Mouse (Mus musculus): ENCODE results near the gene 9130019O22Rik.
"Not testable (repeated sequence)": the region's sequence is repeated elsewhere in the genome, so short reads cannot be mapped to it uniquely, and the experiment has no call there.

9130019O22Rik gene

DNA sequence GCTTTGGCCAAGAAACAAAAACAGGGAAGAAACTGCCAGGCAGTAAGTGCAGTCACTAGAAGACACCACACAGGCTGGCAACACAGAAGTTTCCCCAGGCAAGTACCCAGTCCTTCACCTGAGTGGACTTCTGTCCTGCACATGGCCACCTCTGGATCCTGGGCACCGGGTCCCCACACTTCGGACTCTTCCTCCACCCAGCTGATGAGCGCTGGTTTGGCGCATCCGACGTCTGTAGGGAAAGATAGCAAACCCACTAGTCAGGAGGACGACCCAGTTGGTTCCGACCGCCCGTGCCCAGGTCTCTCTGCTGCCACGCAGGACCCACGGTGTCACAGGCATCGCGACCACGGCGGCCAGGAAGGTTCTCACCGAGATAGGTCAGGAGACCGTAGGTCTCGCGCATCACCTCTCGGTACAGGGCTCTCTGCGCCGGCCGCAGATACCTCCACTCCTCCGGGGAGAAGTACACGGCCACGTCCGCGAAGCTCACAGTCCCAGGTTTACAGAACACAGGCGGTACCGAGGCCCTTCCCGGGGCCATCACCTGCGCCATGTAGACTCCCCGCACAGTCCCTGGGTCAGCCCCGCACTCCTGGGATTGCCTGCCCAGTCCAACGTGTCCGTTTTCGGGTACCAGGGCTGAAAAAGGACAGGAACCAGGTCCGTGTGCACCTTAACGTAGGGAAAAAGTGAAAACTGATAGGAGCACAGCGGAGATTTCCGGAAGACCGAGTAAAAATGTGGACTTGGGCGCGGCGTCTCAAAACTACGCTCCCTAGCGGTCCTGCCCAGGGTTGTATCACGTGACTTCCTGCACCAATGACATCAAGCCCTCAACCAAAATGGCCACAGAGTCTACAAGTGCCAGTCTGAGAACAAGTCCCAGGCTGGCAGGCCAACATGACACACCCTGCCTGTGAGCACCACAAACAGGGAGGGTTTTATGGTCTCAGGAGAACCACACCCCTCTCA lies 11.4 kb downstream of the 9130019O22Rik start, which contains the start of gene Zfp747:
Gene Zfp747, minus strand, starts transcription at position 780 of the 975 bp plus-strand sequence.
- DNase-seq (ENCODE audit: low spot score): peak; percentile 92

DNA sequence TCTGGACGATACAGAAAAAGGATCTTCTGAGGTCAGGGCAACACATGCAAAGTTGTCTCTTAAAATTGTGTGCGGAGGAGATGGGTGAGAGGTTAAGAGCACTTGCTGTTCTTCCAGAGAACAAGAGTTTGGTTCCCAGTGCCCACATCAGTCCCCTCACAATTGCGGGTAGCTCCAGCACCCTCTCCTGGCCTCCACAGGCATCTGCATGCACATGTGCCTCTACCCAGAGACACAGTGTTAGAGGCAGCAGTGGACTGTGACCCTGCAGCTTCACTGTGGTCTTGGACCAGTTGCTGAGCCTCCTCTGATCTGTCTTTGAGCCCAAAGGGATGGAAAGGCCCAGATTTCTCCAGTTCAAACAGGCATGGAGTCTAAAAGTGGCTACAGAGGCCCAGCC lies 15.1 kb downstream of the 9130019O22Rik start:
- not testable (repeated sequence) for DNase-seq (ENCODE audit: low spot score)

DNA sequence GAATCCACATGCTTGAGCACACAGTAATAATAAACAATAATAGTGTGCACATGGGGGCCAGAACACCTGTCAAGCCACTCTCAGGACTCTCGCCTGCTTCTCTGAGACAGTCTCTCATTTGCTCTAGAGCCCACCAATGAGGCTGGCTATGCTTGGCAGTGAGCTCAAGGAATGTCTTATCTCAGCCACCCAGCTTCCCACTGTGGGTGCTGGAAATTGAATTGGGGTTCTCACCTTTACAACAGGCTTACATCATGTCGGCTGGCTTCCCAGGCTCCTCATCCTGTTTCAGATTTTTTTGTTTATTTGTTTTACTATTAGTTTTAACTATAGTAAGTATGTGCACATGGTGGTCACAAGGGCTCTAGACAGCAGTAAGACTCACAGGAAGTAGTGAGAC lies 15.8 kb downstream of the 9130019O22Rik start:
- no peak for DNase-seq (ENCODE audit: low spot score)

DNA sequence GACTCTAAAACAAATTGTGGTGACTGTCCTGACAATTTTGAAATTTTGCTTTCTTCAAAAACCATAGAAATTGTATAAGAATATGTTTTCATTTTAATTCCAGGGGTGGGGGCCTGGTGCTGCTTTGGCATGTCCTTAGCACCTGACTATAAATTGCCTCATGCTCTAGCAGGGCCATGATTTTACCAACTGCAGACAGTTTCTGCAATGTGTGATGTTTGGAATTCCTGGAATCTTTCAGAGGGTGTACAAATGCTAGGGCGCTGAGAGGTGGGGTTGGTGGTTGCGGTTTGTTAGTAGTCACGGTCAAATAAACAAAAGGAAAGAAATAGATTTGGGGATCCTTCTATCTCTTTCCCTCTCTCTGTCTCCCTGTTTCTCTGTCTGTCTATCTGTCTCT lies 20.7 kb downstream of the 9130019O22Rik start:
- DNase-seq (ENCODE audit: low spot score): no peak

DNA sequence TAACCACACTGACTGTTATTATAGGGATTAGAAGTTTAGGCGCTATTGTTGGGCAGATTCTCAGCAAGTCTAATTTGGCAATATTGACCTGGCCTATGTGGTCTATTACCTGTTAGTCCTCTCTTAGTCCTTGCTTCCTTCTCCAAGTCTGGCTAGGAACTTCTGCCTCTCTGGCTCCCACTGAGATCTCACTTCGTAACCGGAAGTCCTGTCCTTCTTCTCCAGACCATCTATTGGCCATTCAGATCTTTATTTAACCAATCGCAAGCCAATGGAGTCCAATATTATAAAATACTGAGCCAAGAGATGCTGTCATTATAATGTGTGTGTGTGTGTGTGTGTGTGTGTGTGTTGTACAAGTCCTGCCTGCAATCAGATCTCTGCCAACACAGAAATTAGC lies 22.8 kb downstream of the 9130019O22Rik start:
- DNase-seq (ENCODE audit: low spot score): no peak

DNA sequence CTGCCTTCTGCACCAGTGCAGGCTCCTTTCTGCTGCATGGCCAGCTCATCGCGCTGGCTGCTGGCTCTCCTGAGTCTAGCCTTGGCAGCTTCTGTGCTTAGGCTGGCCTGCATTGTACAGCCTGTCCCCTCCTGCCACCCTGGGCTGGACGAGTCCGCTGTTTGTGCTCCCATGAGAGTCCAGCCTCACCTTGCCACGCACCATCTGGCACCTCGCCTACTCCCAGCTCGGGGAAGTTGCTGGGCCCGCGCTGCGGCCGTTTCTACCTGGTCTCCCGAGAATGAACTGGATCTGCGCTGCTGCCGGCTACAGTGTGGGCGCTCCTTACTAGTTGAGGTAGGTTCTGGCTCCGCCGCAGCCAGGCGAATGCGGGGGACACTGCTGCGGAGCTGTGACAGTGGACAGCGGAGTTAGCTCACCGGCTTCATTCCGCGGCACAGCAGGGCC lies 23.5 kb downstream of the 9130019O22Rik start:
- DNase-seq (ENCODE audit: low spot score): no peak

DNA sequence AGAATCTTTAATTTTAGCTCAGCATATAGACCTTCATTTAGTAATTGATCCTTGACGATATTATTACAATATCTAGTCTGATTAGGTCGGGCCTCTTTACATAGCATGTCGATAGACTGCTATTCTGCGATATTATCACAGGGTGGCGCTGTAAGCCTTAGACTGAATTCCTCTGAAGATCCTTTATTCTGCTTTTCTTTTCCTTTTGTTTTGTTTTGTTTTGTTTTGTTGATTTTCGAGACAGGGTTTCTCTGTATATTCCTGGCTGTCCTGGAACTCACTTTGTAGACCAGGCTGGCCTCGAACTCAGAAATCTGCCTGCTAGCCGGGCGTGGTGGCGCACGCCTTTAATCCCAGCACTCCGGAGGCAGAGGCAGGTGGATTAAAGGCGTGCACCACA lies 24.5 kb downstream of the 9130019O22Rik start:
- peak; percentile 56 for DNase-seq (ENCODE audit: low spot score)

DNA sequence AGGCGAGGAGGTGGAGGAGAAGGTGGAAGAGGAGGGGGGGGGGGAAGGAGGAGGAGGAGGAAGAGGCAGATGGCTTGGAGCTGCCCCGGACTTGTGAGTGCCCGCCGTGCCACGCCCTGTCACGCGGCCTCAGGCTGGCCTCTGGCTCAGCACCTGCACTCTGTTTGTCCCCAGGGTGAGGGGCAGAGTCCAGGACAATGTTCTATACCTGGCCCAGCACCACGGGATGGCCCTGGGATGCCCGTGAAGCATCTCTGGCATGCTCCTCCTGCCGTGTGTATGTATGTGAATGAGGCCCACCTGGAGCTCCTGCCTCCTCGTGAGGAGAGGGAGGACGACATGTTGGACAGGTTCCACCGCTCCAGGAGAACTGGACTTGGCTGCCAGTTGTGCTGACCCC lies 25.5 kb downstream of the 9130019O22Rik start:
- no peak for DNase-seq (ENCODE audit: low spot score)

DNA sequence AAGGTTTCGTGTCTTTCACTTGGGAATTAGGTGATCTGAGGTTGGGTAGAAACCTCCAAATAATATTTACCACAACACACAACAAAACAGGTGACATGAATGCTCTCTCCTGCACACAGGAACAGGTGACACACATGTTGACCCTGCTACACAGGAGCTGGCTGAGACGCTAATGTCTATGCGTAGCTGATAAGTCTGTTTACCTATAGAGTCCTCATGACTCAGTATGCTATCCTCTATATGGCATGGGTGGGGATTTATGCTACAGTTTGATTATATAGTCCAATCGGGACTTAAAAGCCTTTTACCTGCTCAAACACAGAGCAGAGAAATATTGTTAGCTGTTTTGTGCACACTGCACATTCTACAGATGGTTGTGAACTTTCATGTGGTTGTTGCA lies 26.7 kb downstream of the 9130019O22Rik start:
- DNase-seq (ENCODE audit: low spot score): no peak

DNA sequence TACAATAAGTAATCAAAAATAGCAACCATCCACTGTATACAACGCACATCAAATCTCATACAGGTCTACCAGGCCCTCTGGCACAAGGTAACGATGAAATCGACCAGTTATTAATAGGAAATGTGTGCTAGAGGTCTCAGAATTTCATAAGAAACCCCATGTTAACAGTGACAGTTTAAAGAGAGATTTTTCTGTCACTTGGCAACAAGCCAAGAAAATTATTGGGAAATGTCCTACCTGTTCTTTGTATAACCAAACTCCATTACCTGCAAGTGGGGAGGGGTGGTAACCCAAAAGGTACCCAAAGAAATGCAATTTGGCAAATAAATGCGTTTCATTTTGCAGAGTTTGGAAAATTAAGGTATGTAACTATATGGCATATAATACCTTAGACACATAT lies 28.5 kb downstream of the 9130019O22Rik start:
- no peak for DNase-seq (ENCODE audit: low spot score)

DNA sequence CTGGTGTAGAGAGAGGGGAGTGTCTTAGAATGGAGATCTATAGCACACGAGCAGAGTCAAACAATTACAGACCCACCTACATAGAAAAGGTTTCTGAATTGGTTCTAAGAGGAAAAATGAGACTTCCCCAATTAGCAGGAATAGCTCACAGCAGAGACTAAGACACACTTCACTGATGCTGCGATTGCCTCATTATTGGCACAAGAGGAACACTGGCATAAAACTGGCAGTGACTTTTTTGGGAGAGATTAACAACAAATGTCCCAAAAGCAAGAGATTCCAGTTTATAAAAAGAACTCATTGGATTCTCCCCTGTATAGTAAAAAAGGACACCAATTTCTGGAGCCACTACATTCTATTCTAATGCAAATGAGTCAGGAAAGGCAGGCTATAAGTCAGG lies 29.1 kb downstream of the 9130019O22Rik start:
- no peak for DNase-seq (ENCODE audit: low spot score)

DNA sequence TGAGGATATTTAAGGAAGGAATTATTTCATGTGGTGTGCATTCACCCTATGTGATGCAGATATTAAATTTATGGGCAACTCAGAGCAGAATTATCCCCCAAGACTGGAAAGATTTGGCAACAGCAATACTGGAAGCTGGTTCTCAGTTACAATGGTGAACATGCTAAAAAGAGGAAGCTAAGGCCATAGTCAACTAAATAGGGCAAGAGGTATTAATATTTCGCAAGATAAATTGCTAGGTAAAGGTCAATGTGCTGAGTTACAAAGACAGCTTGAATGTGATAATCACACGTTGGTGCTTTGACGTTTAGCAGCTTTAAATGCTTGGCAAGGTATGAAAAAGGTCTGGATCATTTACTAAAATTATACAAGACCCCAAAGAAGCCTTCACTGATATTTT lies 31.2 kb downstream of the 9130019O22Rik start:
- no peak for DNase-seq (ENCODE audit: low spot score)

DNA sequence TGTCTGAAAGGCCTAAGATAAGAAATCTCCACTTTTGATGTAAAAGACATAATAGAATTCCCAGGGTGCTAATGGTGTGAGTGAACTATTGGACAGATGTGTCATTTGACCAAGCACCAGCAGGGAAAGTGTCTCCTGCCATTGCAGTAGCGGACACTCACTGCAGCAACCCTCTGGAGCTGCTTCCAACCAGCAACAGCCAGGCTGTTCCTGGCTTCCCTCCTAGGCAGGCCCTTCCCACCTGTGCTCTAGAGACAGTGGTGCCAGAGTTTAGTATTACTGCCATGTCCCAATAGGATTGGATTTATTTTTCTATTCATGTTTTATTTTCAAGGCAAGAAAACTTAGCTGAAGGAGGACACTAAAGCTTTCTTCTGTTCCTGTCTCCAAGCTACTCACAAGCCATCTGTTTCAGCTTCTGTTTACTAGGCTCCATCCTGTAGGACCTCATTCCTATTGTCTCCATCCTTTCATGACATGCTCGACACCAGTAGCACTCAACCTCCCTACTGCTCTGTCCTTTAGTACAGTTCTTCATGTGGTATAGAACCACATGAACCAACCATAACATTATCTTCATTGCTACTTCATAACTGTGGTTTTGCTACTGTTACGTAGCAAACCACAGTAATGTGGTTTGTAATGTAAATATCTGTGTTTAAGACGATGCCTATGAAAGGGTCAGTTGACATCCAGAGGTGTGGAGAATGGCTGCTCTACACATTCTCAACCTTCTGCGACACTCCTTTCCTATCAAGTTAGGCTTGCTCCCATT lies 35.5 kb downstream of the 9130019O22Rik start:
- DNase-seq (ENCODE audit: low spot score): no peak

DNA sequence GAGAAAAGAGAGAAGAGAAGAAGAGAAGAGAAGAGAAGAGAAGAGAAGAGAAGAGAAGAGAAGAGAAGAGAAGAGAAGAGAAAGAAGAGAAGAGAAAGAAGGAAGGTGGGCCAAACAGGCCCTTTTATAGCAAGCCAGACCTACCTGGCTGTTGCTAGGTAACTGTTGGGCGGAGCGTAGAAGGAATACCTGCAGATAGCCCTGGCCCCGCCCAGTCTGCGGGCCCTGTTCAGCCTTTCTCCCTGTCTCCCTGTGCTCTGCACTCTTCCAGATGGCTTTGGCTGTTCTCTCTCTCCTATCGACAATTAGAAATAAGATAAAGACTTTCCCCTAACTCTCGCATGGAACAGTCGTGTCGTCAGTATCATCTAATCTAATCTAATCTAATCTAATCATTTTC lies 40.3 kb downstream of the 9130019O22Rik start:
- DNase-seq (ENCODE audit: low spot score): no peak

DNA sequence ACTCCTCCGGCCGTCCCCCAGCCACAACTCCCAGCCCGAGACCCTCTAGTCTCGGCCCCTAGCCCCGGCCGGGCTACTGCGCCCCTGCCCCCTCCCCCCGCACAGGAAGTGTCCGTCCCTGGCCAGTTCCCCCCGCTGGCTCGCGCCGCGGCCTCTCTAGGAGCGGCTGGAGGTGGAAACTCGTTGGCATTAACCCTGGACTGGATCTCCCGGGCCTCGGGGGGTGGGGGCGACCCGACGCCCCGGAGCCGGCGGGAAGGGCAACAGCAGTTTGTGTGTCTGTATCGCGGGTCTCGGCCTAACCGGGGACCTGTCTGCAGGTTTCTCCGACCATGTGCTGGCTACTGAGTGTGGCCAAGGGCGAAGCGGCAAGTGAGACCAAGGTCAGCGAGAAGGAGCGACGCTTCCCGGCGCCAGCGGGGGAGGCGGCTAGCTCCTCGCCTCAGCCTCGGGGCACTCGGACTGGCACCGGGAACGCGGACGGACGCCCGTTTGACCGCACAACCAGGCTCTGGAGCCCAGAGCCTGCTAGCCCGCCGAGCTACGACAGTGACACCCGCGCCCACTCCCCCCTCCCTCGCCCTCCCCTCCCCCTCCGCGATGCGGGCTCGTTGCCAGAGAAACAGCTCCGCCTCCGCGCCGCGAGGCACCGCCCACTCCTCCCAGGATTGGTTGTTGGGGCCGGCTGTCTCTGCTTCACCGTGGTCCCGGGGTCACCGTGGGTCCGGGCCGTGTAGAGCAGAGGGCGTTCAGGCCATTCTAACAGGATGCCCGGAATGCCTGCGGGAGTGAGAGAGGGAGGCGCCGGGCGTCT lies 41.2 kb downstream of the 9130019O22Rik start, which contains the start of gene Zfp768:
Gene Zfp768, minus strand, starts transcription at position 78 of the 814 bp plus-strand sequence.
- DNase-seq (ENCODE audit: low spot score): peak; percentile 70

DNA sequence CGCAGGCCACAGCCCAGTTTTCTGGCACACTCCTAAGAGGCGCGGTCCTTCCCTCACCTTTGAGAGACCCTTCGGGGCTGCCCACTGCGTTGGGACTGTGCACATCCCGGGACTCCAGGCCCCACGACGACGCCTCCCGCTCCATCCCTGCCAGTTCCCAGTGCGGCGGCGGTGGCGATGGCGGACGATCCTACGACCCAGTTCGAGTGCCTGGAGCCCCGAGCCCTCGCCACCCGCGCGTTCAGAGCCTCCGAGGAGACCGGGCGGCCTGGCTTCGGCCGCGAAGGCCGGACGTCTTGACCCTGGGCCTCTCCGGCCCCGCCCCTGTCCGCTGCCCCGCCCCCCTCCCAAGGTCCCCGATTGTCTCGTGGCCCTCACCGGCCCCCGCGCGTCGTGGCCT lies 41.9 kb downstream of the 9130019O22Rik start:
- DNase-seq (ENCODE audit: low spot score): no peak

DNA sequence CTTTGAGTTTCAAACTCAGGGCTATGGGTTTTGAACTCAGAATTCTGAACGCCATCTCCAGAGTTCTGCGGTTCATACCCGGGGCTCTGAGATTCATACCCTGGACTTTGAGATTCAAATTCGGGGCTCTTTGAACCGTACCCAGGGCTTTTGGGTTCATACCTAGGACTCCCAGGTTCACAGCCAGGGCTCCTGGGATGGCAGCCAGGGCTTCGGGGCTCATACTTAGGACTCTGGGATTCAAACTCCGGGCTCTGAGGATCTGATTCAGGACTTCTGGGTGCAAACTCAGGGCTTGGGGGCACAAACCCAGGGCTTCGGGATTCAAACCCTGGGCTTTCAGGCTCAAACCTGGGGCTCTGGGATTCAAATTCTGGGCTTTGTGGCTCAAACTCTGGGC lies 42.6 kb downstream of the 9130019O22Rik start:
- DNase-seq (ENCODE audit: low spot score): no peak

DNA sequence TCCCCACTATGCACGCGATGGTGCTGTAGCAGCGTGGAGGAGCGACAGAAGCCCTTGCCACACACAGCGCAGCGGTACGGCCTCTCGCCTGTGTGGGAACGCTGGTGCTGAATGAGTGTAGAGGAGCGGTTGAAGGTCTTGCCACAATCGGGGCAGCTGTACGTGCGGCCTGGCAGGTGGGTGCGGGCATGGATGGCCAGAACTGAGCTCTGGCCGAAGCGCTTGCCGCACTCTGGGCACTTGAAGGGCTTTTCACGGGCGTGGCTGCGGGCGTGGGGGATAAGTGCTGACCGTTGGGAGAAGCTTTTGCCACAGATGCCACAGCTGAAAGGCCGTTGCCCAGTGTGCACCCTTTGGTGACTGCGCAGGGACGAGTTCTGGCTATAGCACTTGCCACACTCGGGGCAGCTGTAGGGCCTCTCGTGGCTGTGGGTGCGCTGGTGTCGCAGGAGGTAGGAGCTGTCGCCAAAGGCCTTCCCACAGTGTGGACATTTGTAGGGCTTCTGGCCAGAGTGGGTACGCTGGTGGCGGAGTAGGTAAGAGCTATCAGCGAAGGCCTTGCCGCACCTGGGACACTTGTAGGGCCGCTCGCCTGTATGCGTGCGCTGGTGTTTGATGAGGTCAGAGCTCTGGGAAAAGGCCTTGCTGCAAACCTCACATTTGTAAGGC lies 43.5 kb downstream of the 9130019O22Rik start:
- no peak for DNase-seq (ENCODE audit: low spot score)

DNA sequence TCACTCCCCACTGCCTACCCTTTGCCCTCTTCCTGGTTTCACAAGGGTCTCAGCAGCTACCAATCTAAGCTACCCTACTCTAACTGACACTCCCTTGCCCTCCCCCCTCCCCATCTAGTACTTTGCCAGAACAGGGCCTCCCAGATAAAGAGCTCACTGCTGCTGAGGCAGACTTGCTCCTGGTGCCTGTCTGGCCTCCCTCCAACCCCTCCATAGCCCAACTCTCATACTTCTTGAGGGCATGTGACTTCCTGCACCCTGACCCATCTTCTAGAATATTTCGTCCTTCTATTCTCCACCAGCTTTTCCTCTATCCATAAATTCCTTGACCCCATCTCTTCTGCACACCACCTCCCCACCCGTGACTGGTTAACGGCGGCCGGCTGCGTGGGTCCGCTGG lies 44.1 kb downstream of the 9130019O22Rik start:
- DNase-seq (ENCODE audit: low spot score): no peak

DNA sequence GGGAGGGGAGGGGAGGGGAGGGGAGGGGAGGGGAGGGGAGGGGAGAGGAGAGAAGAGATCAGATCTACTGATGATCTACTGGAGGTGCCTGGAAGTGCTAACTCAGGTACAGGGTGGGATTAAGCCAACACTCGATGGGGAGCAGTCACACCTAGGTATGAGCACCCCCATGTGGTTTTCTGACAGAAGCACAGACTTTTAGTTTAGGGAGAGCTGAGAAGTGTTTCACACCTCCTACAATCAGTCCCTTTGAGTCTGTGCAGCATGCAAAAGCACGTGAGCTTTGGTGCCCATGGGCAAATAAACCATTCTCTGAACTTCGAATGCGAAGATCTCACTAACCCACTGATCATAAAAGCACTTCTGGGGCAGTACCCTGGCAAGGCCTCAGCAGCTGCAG lies 44.6 kb downstream of the 9130019O22Rik start:
- DNase-seq (ENCODE audit: low spot score): peak; percentile 54

DNA sequence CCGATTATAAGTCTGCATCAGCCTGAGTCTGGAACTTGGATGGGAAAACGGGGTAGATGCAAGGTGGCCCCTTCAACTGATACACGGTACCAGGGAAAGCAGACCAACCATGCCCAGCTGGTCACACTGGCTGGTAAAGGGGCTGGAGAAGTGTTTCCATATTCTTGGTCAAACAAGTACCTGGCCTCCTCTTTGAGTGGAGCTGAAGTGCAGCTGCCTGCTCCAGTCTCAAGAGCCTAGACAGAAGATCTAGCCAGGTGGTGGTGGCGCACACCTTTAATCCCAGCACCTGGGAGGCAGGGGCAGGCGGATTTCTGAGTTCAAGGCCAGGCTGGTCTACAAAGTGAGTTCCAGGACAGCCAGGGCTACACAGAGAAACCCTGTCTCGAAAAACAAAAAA lies 45.1 kb downstream of the 9130019O22Rik start:
- DNase-seq (ENCODE audit: low spot score): not testable (repeated sequence)

All from T-cell, adult 2 months (primary cell).